Mouse (Mus musculus) forebrain, embryonic 13.5 days (tissue): ENCODE data around the gene Tm4sf19. TPM values are rescaled to one million over a fixed set of nuclear protein-coding genes. Genes with fewer than 3 reads are reported as not detected.

ENCODE experiments used
- ATAC-seq: fragments of 200-750 bp; cut with Nextera tagmentation; 2 replicates; pipeline ENCODE4 v1.8.0; 2017
- H3K27ac ChIP-seq: fragments of 300-500 bp; sonication (generic); 2 replicates; pipeline ENCODE4 v1.5.1; 2015; ENCODE audit warnings: inconsistent platforms, mild to moderate bottlenecking, moderate library complexity
- H3K27me3 ChIP-seq: fragments of 300-500 bp; sonication (generic); 2 replicates; pipeline ENCODE4 v1.6.1; 2015; ENCODE audit warnings: mild to moderate bottlenecking, inconsistent platforms
- H3K36me3 ChIP-seq: fragments of 300-500 bp; sonication (generic); 2 replicates; pipeline ENCODE4 v1.6.1; 2015; ENCODE audit warnings: mild to moderate bottlenecking, inconsistent platforms; ENCODE audit not compliant: poor library complexity, severe bottlenecking
- H3K4me1 ChIP-seq: fragments of 300-500 bp; sonication (generic); 2 replicates; pipeline ENCODE4 v1.6.1; 2015; ENCODE audit warnings: inconsistent platforms
- H3K4me2 ChIP-seq: fragments of 300-500 bp; sonication (generic); 2 replicates; pipeline ENCODE4 v1.6.1; 2015; ENCODE audit warnings: inconsistent platforms, mild to moderate bottlenecking, moderate library complexity
- H3K4me3 ChIP-seq: fragments of 300-500 bp; sonication (generic); 2 replicates; pipeline ENCODE4 v1.5.1; 2015; ENCODE audit warnings: mild to moderate bottlenecking, inconsistent platforms
- H3K9ac ChIP-seq: fragments of 300-500 bp; sonication (generic); 2 replicates; pipeline ENCODE4 v1.6.1; 2015; ENCODE audit warnings: mild to moderate bottlenecking, inconsistent platforms
- H3K9me3 ChIP-seq: fragments of 300-500 bp; sonication (generic); replicated peaks from 2 replicates; pipeline ENCODE4 v1.6.1; 2016; ENCODE audit warnings: inconsistent platforms
- WGBS: fragments of 180-500 bp; shearing (Covaris S2); methylation state at CpG from one replicate; pipeline ENCODE4 v1.1.7; 2015; 5-methylcytosine and 5-hydroxymethylcytosine counted together
- polyA plus RNA-seq: library from polyadenylated mRNA; unstranded; fragments of >200 nt; fragmentation: Nextera tagmentation; extraction: Ambion mirVana; gene quantifications from 2 replicates; pipeline ENCODE4 v1.2.1, GENCODE M21; 2015

The Tm4sf19 gene
- polyA plus RNA-seq, 1 experiment from 2014 or later, result not detected

DNA sequence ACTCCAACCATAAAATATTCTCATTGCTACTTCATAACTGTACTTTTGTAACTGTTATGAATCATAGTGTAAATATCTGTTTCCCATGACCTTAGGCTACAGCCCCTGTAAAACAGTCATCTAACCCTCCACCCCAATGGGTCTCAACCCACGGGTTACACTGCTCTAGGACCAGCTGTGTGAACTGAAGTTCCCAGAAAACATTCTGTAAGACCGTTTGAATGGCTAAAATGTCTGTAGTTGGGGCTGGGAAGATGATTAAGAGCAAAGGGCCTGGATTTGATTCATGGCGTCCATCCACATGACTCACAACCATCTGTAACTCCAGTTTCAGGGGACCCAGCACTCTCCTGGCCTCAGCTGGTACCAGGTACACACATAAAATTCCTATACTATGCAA is 2.1 kb upstream of the Tm4sf19 start:
- no peak overlapping the region for H3K4me3 ChIP-seq
- no peak for ATAC-seq
- no peak overlapping the region for H3K27ac ChIP-seq
- H3K36me3 ChIP-seq, result peaks cover 6% of the 10 kb centered on the region; the same call in 1 of the 2 replicates
- no peaks in the 10 kb centered on the region for H3K27me3 ChIP-seq
- H3K4me2 ChIP-seq, result no peak overlapping the region
- no peak overlapping the region for H3K9ac ChIP-seq
- WGBS, result 77% methylated on average over 3 of the region's 3 CpGs
- no peaks in the 10 kb centered on the region for H3K9me3 ChIP-seq
- no peaks in the 10 kb centered on the region for H3K4me1 ChIP-seq

DNA sequence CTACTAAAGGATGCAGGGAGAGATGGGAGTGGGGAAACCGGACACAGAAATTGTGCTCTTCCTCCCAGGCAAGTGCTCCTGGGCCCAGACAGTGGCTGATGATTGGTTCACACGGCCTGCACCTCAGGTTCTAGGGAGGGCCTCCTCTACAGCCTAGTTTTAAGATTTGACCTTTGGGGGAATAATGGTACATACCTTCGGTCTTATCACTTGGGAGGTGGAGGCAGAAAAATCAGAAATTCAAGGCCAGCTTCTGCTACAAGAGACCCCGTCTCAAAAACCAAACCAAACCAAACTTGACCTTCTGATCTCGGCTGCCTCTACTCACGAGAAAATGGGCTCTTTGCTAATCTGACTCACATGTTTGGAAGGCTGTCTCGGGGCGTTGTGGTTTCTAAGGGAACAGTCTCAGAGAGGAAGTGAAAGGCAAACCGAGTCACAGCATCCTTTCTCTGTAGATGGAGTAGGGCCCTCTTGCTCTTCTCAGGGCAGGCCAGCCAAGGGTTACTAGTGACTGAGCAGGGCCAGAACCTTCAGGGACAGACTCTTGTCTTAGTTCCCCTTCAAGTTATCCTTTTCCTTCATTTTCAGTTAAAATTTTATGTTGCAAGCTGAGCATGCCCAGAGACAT is 1.1 kb downstream of the Tm4sf19 start:
- Histone ChIP-seq H3K27ac (no peak overlapping the region), H3K4me2 (no peak overlapping the region), H3K36me3 (no peaks in the 10 kb centered on the region), H3K9ac (no peak overlapping the region), H3K4me1 (no peaks in the 10 kb centered on the region), H3K4me3 (no peak overlapping the region), H3K27me3 (no peaks in the 10 kb centered on the region), H3K9me3 (no peaks in the 10 kb centered on the region)
- 89% methylated on average over 9 of the region's 9 CpGs for WGBS
- no peak for ATAC-seq

DNA sequence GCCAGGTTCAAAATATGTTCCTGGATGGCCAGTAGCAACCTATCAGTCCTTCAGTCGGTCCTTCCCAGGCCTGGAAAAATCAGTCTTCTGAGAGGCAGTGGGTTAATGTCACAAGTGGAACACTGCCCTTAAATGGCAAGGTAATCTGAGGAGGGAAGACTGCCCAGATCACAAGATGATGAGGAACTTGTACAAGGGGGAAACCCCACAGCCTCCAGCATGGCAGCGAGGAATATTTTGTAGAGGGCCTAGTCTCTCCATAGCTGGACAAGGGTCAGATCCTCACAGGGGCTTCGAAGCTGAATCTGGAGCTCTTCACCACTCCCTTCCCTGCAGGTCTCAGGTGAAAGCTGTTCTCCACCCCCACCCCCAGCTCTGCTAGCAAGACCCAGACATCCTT is 2.5 kb downstream of the Tm4sf19 start:
- no peaks in the 10 kb centered on the region for H3K27me3 ChIP-seq
- ATAC-seq, result no peak
- no peak overlapping the region for H3K9ac ChIP-seq
- WGBS, result 90% methylated on average over 3 of the region's 3 CpGs
- H3K9me3 ChIP-seq, result no peaks in the 10 kb centered on the region
- H3K4me2 ChIP-seq, result no peak overlapping the region
- H3K27ac ChIP-seq, result no peak overlapping the region
- H3K4me1 ChIP-seq, result no peaks in the 10 kb centered on the region
- no peaks in the 10 kb centered on the region for H3K36me3 ChIP-seq
- no peak overlapping the region for H3K4me3 ChIP-seq

DNA sequence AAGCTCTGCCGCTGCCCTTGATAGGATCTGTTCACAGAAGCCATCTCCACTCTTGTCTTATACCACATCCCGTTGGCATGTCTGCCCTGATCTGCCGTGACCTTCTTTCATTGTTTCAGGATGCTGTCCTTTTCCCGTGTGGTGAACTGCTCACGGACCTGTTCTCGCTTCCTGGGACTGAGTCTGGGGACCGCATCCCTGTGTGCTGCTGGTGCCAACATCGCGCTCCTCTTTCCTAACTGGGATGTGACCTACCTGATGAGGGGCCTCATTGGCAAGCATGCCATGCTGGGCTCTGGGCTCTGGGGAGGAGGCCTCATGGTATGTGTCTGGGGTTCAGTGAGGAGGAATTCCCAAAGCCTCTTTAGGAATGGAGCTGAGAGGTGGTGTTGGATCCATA is 5.4 kb downstream of the Tm4sf19 start:
- Histone ChIP-seq H3K27ac (no peak overlapping the region), H3K9me3 (no peaks in the 10 kb centered on the region), H3K9ac (no peak overlapping the region), H3K36me3 (no peaks in the 10 kb centered on the region), H3K27me3 (no peaks in the 10 kb centered on the region), H3K4me2 (no peak overlapping the region), H3K4me3 (no peak overlapping the region), H3K4me1 (no peaks in the 10 kb centered on the region)
- ATAC-seq, result no peak
- 90% methylated on average over 9 of the region's 9 CpGs for WGBS

DNA sequence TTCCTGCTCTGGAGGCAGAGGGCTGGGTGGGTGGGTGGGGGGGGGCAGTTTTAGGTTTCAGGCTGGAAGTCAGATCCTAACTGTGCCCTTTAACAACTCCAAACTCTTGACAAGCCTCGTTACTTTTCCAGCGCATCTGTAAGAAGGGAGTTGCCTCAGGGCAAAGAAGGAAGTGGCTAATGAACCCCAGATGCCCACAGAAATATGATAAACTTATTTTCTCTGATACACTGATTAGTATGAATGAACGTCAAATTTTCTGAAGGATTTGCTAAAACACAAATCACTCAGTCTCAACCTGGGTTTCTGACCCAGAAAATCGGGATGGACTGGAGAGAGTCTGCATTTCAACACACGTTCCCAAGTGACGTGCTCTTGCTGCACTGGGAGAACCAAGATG is 6.4 kb downstream of the Tm4sf19 start:
- no peak overlapping the region for H3K4me2 ChIP-seq
- no peak overlapping the region for H3K27ac ChIP-seq
- 83% methylated on average over 6 of the region's 6 CpGs for WGBS
- H3K9ac ChIP-seq, result no peak overlapping the region
- ATAC-seq, result no peak
- H3K4me1 ChIP-seq, result no peaks in the 10 kb centered on the region
- H3K9me3 ChIP-seq, result no peaks in the 10 kb centered on the region
- no peak overlapping the region for H3K4me3 ChIP-seq
- no peaks in the 10 kb centered on the region for H3K36me3 ChIP-seq
- H3K27me3 ChIP-seq, result no peaks in the 10 kb centered on the region

DNA sequence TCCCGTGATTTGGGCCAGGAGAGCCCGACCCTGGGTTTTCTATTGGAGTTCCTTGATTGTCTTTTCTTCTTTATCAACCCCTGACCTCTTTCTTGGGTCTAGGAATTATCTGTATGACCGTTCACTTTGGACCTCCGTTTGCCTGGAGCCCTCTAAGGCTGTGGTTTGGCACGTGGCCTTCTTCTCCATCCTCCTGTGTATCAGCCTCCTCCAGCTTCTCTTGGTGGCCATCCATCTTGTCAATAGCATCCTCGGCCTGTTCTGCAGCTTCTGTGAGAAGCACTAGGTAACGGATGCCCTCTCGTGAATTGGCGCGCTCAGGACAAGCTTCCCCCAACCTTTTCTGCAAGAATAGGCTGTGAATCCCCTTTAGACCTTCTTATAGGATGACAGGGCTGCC is 7.4 kb downstream of the Tm4sf19 start:
- ATAC-seq, result no peak
- H3K4me3 ChIP-seq, result no peak overlapping the region
- 82% methylated on average over 10 of the region's 10 CpGs for whole genome bisulfite sequencing

DNA sequence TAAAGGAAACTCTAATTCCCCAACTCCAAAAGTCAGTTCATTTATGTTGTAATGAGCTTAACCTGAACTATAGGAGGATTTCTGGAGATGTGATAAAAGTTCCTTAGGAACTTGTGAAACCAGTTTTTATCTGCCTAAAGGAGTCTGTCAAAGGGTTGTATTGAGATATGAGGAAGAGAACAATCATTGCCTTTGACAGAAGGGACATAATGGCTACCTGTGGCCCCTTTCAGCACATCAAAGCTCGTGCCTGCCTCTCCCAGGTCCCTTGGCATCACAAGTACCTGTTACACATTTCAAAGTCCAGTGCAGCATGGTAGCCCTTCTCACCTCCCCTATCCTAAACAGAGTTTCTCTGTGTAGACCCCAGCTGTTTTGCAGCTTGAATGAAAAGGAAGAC is 17.2 kb downstream of the Tm4sf19 start:
- Histone ChIP-seq H3K4me3 (no peak overlapping the region), H3K4me1 (peaks cover 12% of the 10 kb centered on the region), H3K9me3 (no peaks in the 10 kb centered on the region), H3K9ac (no peak overlapping the region), H3K27me3 (no peaks in the 10 kb centered on the region), H3K36me3 (no peaks in the 10 kb centered on the region), H3K4me2 (no peak overlapping the region), H3K27ac (no peak overlapping the region)
- ATAC-seq, result no peak
- WGBS, result 53% methylated on average over 1 of the region's 1 CpGs

More for the DNA sequence above, 7.4 kb downstream of the Tm4sf19 start:
- Histone ChIP-seq H3K9me3 (no peaks in the 10 kb centered on the region), H3K27ac (no peak overlapping the region), H3K36me3 (no peaks in the 10 kb centered on the region), H3K27me3 (no peaks in the 10 kb centered on the region), H3K9ac (no peak overlapping the region), H3K4me1 (no peaks in the 10 kb centered on the region), H3K4me2 (no peak overlapping the region)

DNA sequence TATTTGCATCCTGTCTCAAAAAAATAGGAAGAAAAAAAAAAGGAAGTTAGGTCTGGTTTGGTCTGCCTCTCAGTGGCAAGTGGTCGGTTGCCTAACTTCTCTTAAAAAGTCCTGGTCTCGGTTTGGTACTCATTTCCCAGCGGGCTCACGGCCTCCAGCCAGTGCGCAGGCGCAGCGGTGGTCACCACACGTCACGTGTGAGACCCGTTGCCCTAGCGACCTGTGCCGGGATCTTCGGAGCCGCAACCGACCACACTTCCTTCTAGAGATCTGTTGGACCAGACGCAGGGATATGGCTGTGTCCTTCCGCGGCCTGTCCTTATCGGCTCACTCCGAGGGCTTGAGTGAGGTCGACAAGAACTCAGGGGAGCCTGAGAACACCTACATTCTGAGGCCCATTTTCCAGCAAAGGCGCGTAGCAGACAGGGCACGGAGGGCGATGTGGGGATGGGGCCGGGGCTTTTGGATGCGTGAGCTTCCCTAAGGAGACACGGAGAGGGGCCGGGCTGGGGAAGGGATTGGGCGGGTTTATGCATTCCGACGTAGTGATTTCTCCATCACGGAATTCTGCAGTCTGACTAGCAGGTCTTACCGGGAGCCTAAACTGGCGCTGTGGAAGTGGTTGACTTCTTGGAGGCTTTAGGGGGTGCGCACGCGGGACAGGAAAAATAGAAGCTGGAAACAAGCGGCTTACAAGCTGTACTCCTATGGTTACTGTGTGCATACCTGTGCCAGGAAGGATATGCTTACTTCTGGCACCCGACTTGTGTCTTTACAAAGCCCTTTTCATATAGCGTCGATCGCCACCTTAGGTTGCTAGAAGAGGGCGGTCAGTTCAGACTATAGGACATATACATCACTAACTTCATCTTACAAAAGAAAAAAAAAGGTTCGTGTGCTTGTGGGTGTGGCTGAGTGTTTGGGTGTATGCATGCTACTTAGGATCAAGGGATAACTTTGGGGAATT is 19.5 kb downstream of the Tm4sf19 start, which contains the start of gene Tctex1d2:
Tctex1d2 (plus strand) TSS at position 186 of the 967 bp plus-strand sequence.
- peak within 1 kb of the TSS; percentile 81 for H3K9ac ChIP-seq
- no peaks in the 10 kb centered on the region for H3K9me3 ChIP-seq
- H3K27ac ChIP-seq, result peak within 1 kb of the TSS; percentile 89
- H3K4me1 ChIP-seq, result peaks cover 12% of the 10 kb centered on the region
- WGBS, result 1% methylated on average over 45 of the region's 45 CpGs
- H3K36me3 ChIP-seq, result no peaks in the 10 kb centered on the region
- ATAC-seq, result peak; percentile 98
- H3K4me3 ChIP-seq, result peak within 1 kb of the TSS; percentile 69
- no peaks in the 10 kb centered on the region for H3K27me3 ChIP-seq
- H3K4me2 ChIP-seq, result peak within 1 kb of the TSS; percentile 68

DNA sequence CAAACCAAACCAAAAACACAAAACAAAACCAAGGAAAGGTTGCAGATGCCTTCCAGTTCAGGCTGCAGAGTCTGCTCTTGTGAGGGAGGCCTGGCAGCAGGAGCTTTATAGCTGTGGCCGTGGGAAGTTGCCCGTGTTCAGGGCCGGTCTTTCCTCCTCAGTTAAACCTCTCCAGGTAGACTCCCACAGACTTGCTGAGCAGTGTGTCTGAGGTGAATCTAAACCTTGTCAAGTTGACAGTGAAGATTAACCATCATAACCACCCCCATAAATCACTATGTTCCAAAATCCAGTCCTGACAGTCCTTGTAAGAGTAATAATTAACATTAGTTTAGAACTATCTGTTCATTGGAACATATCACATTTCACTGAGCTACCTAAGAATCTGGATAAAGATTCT is 27.2 kb downstream of the Tm4sf19 start:
- Histone ChIP-seq H3K4me1 (peaks cover 17% of the 10 kb centered on the region), H3K9ac (no peak overlapping the region), H3K4me3 (no peak overlapping the region), H3K36me3 (no peaks in the 10 kb centered on the region), H3K27ac (no peak overlapping the region), H3K9me3 (no peaks in the 10 kb centered on the region), H3K4me2 (no peak overlapping the region), H3K27me3 (no peaks in the 10 kb centered on the region)
- ATAC-seq, result no peak
- WGBS, result 90% methylated on average over 3 of the region's 3 CpGs

DNA sequence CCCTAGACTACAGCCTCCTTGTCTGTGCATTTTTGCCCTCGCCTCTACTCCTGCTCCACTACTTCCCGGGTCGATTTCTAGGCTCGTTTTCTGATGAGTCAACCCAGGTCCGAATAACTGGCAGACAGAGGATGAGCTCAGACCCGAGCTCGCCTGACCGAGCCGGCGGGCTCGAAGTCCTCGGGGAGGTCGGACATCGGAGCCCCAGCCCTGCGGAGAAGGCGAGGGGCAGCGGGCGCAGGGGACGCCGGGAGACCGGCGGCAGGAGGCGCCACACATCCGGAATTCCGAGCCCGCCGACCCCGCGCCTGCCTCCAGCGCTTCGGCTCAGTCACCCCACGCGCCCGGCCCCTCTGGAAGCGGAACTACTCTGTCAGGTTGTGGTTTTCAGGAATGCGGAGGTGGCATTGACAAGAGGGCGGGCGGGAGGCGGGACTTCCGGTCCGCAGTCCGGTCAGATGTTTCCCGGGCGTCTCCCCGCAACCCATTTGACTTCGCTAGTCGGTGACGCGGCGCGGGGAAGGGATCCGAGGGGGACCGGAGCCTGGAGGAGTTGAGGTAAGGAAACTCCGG is 30.3 kb downstream of the Tm4sf19 start, which contains the start of gene Pcyt1a:
Pcyt1a (plus strand) TSS at position 448 of the 573 bp plus-strand sequence.
- under 1% methylated on average over 51 of the region's 54 CpGs for WGBS
- H3K4me2 ChIP-seq, result peak within 1 kb of the TSS; percentile 86
- H3K9me3 ChIP-seq, result no peaks in the 10 kb centered on the region
- peak within 1 kb of the TSS; percentile 85 for H3K27ac ChIP-seq
- ATAC-seq, result peak; percentile 98
- H3K9ac ChIP-seq, result peak within 1 kb of the TSS; percentile 79
- no peaks in the 10 kb centered on the region for H3K27me3 ChIP-seq
- H3K4me1 ChIP-seq, result peaks cover 17% of the 10 kb centered on the region
- H3K36me3 ChIP-seq, result no peaks in the 10 kb centered on the region
- H3K4me3 ChIP-seq, result peak within 1 kb of the TSS; percentile 87

DNA sequence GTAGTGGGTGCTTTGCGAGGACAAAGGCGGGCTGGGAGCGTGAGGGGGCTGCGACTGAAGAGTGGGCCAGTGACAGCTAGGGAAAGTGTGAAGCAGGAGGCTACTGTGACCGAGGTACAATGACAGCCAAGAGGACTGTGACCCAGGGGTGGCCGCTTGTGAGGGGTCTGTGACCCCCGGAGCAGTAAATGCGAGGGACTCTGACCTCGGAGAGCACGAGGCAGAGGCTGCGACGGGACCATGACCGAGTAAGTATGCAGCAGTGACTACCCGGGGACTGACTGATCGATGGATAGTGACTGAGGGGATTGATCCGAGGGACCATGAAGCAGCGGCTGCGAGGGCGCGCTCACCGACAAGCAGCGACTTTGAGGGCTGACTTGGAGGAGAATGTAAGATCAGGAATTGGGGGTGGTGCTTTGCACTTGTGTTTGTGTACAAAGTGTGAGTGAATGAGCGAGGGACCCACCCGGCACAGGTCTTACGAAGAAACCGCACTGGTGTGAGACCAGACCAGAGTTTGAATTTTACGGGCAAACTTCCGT is 30.8 kb downstream of the Tm4sf19 start:
- peak overlapping the region; percentile 85 for H3K27ac ChIP-seq
- no peaks in the 10 kb centered on the region for H3K27me3 ChIP-seq
- no peaks in the 10 kb centered on the region for H3K36me3 ChIP-seq
- no peak; the same call in 1 of the 2 replicates for ATAC-seq
- 2% methylated on average over 28 of the region's 28 CpGs for WGBS
- no peaks in the 10 kb centered on the region for H3K9me3 ChIP-seq
- peak overlapping the region; percentile 87 for H3K4me3 ChIP-seq
- peak overlapping the region; percentile 79 for H3K9ac ChIP-seq
- peak overlapping the region; percentile 86 for H3K4me2 ChIP-seq
- H3K4me1 ChIP-seq, result peaks cover 17% of the 10 kb centered on the region

DNA sequence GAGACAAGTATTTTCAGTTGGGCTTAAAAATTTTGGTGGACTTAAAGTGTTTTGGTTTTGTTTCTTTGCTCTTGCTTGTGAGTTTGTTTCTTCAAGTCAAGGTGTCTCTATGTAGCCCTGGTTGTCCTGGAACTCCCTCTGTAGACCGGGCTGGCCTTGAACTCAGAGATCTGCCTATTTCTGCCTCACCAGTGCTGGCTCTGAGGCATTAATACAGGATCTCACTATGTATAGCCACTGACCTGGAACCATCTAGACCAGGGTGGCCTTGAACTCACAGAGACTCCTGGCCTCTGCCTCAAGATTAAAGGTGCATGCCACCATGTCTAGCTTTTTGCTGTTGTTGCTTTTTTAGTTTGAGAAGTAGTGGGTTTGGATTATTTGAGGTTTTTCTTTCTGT is 31.6 kb downstream of the Tm4sf19 start:
- Histone ChIP-seq H3K36me3 (no peaks in the 10 kb centered on the region; the same call in 1 of the 2 replicates), H3K9ac (no peak overlapping the region), H3K4me2 (peak overlapping the region; percentile 86), H3K9me3 (no peaks in the 10 kb centered on the region), H3K4me1 (peaks cover 17% of the 10 kb centered on the region), H3K27me3 (no peaks in the 10 kb centered on the region), H3K4me3 (0 out of 2 replicates have a peak overlapping the region, but pooled peaks have one; percentile 87), H3K27ac (no peak overlapping the region)
- 89% methylated on average over 1 of the region's 1 CpGs for WGBS
- no peak for ATAC-seq
